Mouse (Mus musculus) brown adipose tissue, adult 24 weeks (tissue): ENCODE results near the gene Fam162a. TPM values are rescaled to one million over a fixed set of nuclear protein-coding genes. Genes with fewer than 3 reads are reported as not detected.
"Not testable (repeated sequence)": the region's sequence is repeated elsewhere in the genome, so short reads cannot be mapped to it uniquely, and the experiment has no call there.

Experiments used
- H3K27ac ChIP-seq: fragments of 200-500 bp; replicated peaks from 2 replicates; pipeline ENCODE4 v1.5.1; 2012; ENCODE audit warnings: low read depth, mild to moderate bottlenecking, low read length
- H3K4me1 ChIP-seq: fragments of 200-500 bp; 2 replicates; pipeline ENCODE4 v1.6.1; 2012; ENCODE audit warnings: low read length, mixed read lengths; ENCODE audit not compliant: control insufficient read depth, insufficient read depth, insufficient read length
- H3K4me3 ChIP-seq: fragments of 200-500 bp; 2 replicates; pipeline ENCODE4 v1.5.1; 2012; ENCODE audit warnings: low read depth, mild to moderate bottlenecking, low read length, moderate library complexity; ENCODE audit not compliant: insufficient read depth
- polyA plus RNA-seq: library from polyadenylated mRNA; stranded (reverse); fragments of >200 nt; gene quantifications from 2 replicates; pipeline ENCODE4 v1.2.4, GENCODE M21; 2012; ENCODE audit not compliant: missing spikeins, insufficient read depth, insufficient read length

The Fam162a gene
- polyA plus RNA-seq, 1 experiment: 403 TPM

- H3K4me1 ChIP-seq: peaks cover 4% of the 10 kb centered on the region; the same call in 1 of the 2 replicates
- H3K27ac ChIP-seq: peak overlapping the region; percentile 76
These were observed 334 bp downstream of the Fam162a start for GRCm38 (mm10) chr16:36071071-36071449.

GRCm38 (mm10) chr16:36069819-36070575, 1.4 kb downstream of the Fam162a start:
- H3K4me1 ChIP-seq: peaks cover 4% of the 10 kb centered on the region; the same call in 1 of the 2 replicates
- no peak overlapping the region for H3K27ac ChIP-seq
- H3K4me3 ChIP-seq: peak overlapping the region; percentile 31; the same call in 1 of the 2 replicates

More at GRCm38 (mm10) chr16:36071071-36071449, 334 bp downstream of the Fam162a start:
- H3K4me3 ChIP-seq: peak overlapping the region; percentile 86

- H3K4me3 ChIP-seq: no peak overlapping the region
- no peak overlapping the region for H3K27ac ChIP-seq
- peaks cover 6% of the 10 kb centered on the region; the same call in 1 of the 2 replicates for H3K4me1 ChIP-seq
These were observed 3.0 kb downstream of the Fam162a start for GRCm38 (mm10) chr16:36068356-36068755.

GRCm38 (mm10) chr16:36067694-36068093, 3.7 kb downstream of the Fam162a start:
- Histone ChIP-seq H3K4me3 (no peak overlapping the region), H3K27ac (no peak overlapping the region), H3K4me1 (peaks cover 6% of the 10 kb centered on the region; the same call in 1 of the 2 replicates)

- Histone ChIP-seq H3K4me1 (peaks cover 6% of the 10 kb centered on the region; the same call in 1 of the 2 replicates), H3K27ac (no peak overlapping the region), H3K4me3 (no peak overlapping the region)
These were observed 6.5 kb downstream of the Fam162a start for GRCm38 (mm10) chr16:36064904-36065303.

GRCm38 (mm10) chr16:36063315-36063714, 8.1 kb downstream of the Fam162a start:
- Histone ChIP-seq H3K4me3 (no peak overlapping the region), H3K4me1 (peaks cover 8% of the 10 kb centered on the region; the same call in 1 of the 2 replicates), H3K27ac (peak overlapping the region; percentile 60)

GRCm38 (mm10) chr16:36062534-36062933, 8.9 kb downstream of the Fam162a start:
- not testable (repeated sequence) for H3K4me1 ChIP-seq, H3K4me3 ChIP-seq, H3K27ac ChIP-seq

- peaks cover 4% of the 10 kb centered on the region; the same call in 1 of the 2 replicates for H3K4me1 ChIP-seq
- H3K27ac ChIP-seq: peak overlapping the region; percentile 57
- H3K4me3 ChIP-seq: no peak overlapping the region
These were observed 13.4 kb downstream of the Fam162a start for GRCm38 (mm10) chr16:36057933-36058475.

- H3K4me3 ChIP-seq: no peak overlapping the region
- no peak overlapping the region for H3K27ac ChIP-seq
- peaks cover 4% of the 10 kb centered on the region; the same call in 1 of the 2 replicates for H3K4me1 ChIP-seq
These were observed 15.0 kb downstream of the Fam162a start for GRCm38 (mm10) chr16:36056416-36056815.

GRCm38 (mm10) chr16:36054920-36055319, 16.5 kb downstream of the Fam162a start:
- Histone ChIP-seq H3K4me1 (peaks cover 4% of the 10 kb centered on the region; the same call in 1 of the 2 replicates), H3K4me3 (no peak overlapping the region), H3K27ac (no peak overlapping the region)

GRCm38 (mm10) chr16:36053524-36054275, 17.7 kb downstream of the Fam162a start:
- peak overlapping the region; percentile 51; the same call in 1 of the 2 replicates for H3K27ac ChIP-seq
- no peaks in the 10 kb centered on the region for H3K4me1 ChIP-seq
- no peak overlapping the region for H3K4me3 ChIP-seq

- Histone ChIP-seq H3K27ac (no peak overlapping the region), H3K4me3 (no peak overlapping the region), H3K4me1 (no peaks in the 10 kb centered on the region)
These were observed 19.9 kb downstream of the Fam162a start for GRCm38 (mm10) chr16:36051491-36051890.

GRCm38 (mm10) chr16:36047538-36047937, 23.9 kb downstream of the Fam162a start:
- H3K27ac ChIP-seq: no peak overlapping the region
- H3K4me3 ChIP-seq: no peak overlapping the region
- no peaks in the 10 kb centered on the region for H3K4me1 ChIP-seq

GRCm38 (mm10) chr16:36043964-36044363, 27.4 kb downstream of the Fam162a start:
- Histone ChIP-seq H3K4me1 (peaks cover 8% of the 10 kb centered on the region), H3K27ac (no peak overlapping the region), H3K4me3 (no peak overlapping the region)

- H3K27ac ChIP-seq: no peak overlapping the region
These were observed 28.3 kb downstream of the Fam162a start for GRCm38 (mm10) chr16:36043073-36043472.

More at GRCm38 (mm10) chr16:36043073-36043472, 28.3 kb downstream of the Fam162a start:
- Histone ChIP-seq H3K4me3 (no peak overlapping the region), H3K4me1 (peaks cover 8% of the 10 kb centered on the region)
